Mouse (Mus musculus): Measurements from ENCODE around the gene Tm4sf20. TPM values are rescaled to one million over a fixed set of nuclear protein-coding genes. Genes with fewer than 3 reads are reported as not detected.
A peak's percentile ranks its signal among the peaks of the same experiment; 100 is the strongest.

The Tm4sf20 gene
- polyA plus RNA-seq, 1 experiment = not detected

- TF ChIP-seq CTCF (IDR thresholded peaks at IDR 0.05; ENCODE audit: borderline replicate concordance, insufficient read depth, low read length) = no peak
- TF ChIP-seq POLR2A (IDR thresholded peaks at IDR 0.05; ENCODE audit: low read depth, low read length) = no peak
- Histone ChIP-seq H3K4me1 (ENCODE audit: control insufficient read depth, insufficient read depth, low read length) (peaks cover 17% of the 10 kb centered on the region), H3K27ac (ENCODE audit: insufficient read depth, low read length) (no peak overlapping the region), H3K4me3 (ENCODE audit: insufficient read depth, low read length) (no peak overlapping the region)
Measured at GRCm38 (mm10) chr1:82798304-82798703, 30.0 kb upstream of the Tm4sf20 start.

- TF ChIP-seq CTCF (IDR thresholded peaks at IDR 0.05; ENCODE audit: borderline replicate concordance, insufficient read depth, low read length) (no peak), POLR2A (IDR thresholded peaks at IDR 0.05; ENCODE audit: low read depth, low read length) (no peak)
- no peak overlapping the region for H3K27ac ChIP-seq (ENCODE audit: insufficient read depth, low read length)
- H3K4me3 ChIP-seq (ENCODE audit: insufficient read depth, low read length) = no peak overlapping the region
- H3K4me1 ChIP-seq (ENCODE audit: control insufficient read depth, insufficient read depth, low read length) = peaks cover 20% of the 10 kb centered on the region
Measured at GRCm38 (mm10) chr1:82797088-82797487, 28.8 kb upstream of the Tm4sf20 start.

GRCm38 (mm10) chr1:82795702-82796443 is 27.6 kb upstream of the Tm4sf20 start:
- H3K4me3 ChIP-seq (ENCODE audit: insufficient read depth, low read length) = no peak overlapping the region
- peaks cover 14% of the 10 kb centered on the region for H3K4me1 ChIP-seq (ENCODE audit: control insufficient read depth, insufficient read depth, low read length)
- H3K27ac ChIP-seq (ENCODE audit: insufficient read depth, low read length) = peak overlapping the region; percentile 5
- TF ChIP-seq POLR2A (IDR thresholded peaks at IDR 0.05; ENCODE audit: low read depth, low read length) = no peak
- TF ChIP-seq CTCF (IDR thresholded peaks at IDR 0.05; ENCODE audit: borderline replicate concordance, insufficient read depth, low read length) = no peak

GRCm38 (mm10) chr1:82795211-82795610 is 26.9 kb upstream of the Tm4sf20 start:
- H3K4me1 ChIP-seq (ENCODE audit: control insufficient read depth, insufficient read depth, low read length) = peaks cover 14% of the 10 kb centered on the region
- H3K27ac ChIP-seq (ENCODE audit: insufficient read depth, low read length) = peak overlapping the region; percentile 5
- TF ChIP-seq CTCF (IDR thresholded peaks at IDR 0.05; ENCODE audit: borderline replicate concordance, insufficient read depth, low read length) (no peak), POLR2A (IDR thresholded peaks at IDR 0.05; ENCODE audit: low read depth, low read length) (no peak)
- no peak overlapping the region for H3K4me3 ChIP-seq (ENCODE audit: insufficient read depth, low read length)

GRCm38 (mm10) chr1:82793986-82794385 is 25.7 kb upstream of the Tm4sf20 start:
- TF ChIP-seq POLR2A (IDR thresholded peaks at IDR 0.05; ENCODE audit: low read depth, low read length) (no peak), CTCF (IDR thresholded peaks at IDR 0.05; ENCODE audit: borderline replicate concordance, insufficient read depth, low read length) (no peak)
- peaks cover 14% of the 10 kb centered on the region for H3K4me1 ChIP-seq (ENCODE audit: control insufficient read depth, insufficient read depth, low read length)
- H3K4me3 ChIP-seq (ENCODE audit: insufficient read depth, low read length) = no peak overlapping the region
- no peak overlapping the region for H3K27ac ChIP-seq (ENCODE audit: insufficient read depth, low read length)

GRCm38 (mm10) chr1:82793110-82793509 is 24.8 kb upstream of the Tm4sf20 start:
- peak overlapping the region; percentile 51; the same call in 1 of the 2 replicates for H3K27ac ChIP-seq (ENCODE audit: insufficient read depth, low read length)
- H3K4me1 ChIP-seq (ENCODE audit: control insufficient read depth, insufficient read depth, low read length) = peaks cover 14% of the 10 kb centered on the region
- TF ChIP-seq POLR2A (IDR thresholded peaks at IDR 0.05; ENCODE audit: low read depth, low read length) (no peak), CTCF (IDR thresholded peaks at IDR 0.05; ENCODE audit: borderline replicate concordance, insufficient read depth, low read length) (no peak)
- H3K4me3 ChIP-seq (ENCODE audit: insufficient read depth, low read length) = no peak overlapping the region

GRCm38 (mm10) chr1:82792238-82792637 is 24.0 kb upstream of the Tm4sf20 start:
- Histone ChIP-seq H3K4me3 (ENCODE audit: insufficient read depth, low read length) (no peak overlapping the region), H3K27ac (ENCODE audit: insufficient read depth, low read length) (no peak overlapping the region), H3K4me1 (ENCODE audit: control insufficient read depth, insufficient read depth, low read length) (peaks cover 14% of the 10 kb centered on the region)
- TF ChIP-seq POLR2A (IDR thresholded peaks at IDR 0.05; ENCODE audit: low read depth, low read length) (no peak), CTCF (IDR thresholded peaks at IDR 0.05; ENCODE audit: borderline replicate concordance, insufficient read depth, low read length) (no peak)

GRCm38 (mm10) chr1:82791105-82791504 is 22.8 kb upstream of the Tm4sf20 start:
- H3K4me1 ChIP-seq (ENCODE audit: control insufficient read depth, insufficient read depth, low read length) = peaks cover 11% of the 10 kb centered on the region
- H3K4me3 ChIP-seq (ENCODE audit: insufficient read depth, low read length) = no peak overlapping the region
- H3K27ac ChIP-seq (ENCODE audit: insufficient read depth, low read length) = no peak overlapping the region
- TF ChIP-seq POLR2A (IDR thresholded peaks at IDR 0.05; ENCODE audit: low read depth, low read length) (no peak), CTCF (IDR thresholded peaks at IDR 0.05; ENCODE audit: borderline replicate concordance, insufficient read depth, low read length) (no peak)

- H3K4me3 ChIP-seq (ENCODE audit: insufficient read depth, low read length) = no peak overlapping the region
- no peak for TF ChIP-seq POLR2A (IDR thresholded peaks at IDR 0.05; ENCODE audit: low read depth, low read length)
- no peak for TF ChIP-seq CTCF (IDR thresholded peaks at IDR 0.05; ENCODE audit: borderline replicate concordance, insufficient read depth, low read length)
- H3K27ac ChIP-seq (ENCODE audit: insufficient read depth, low read length) = peak overlapping the region; percentile 12; the same call in 1 of the 2 replicates
- H3K4me1 ChIP-seq (ENCODE audit: control insufficient read depth, insufficient read depth, low read length) = 0 out of 2 replicates have a peak, but pooled peaks cover 3% of the 10 kb centered on the region
Measured at GRCm38 (mm10) chr1:82788070-82788469, 19.8 kb upstream of the Tm4sf20 start.

- Histone ChIP-seq H3K4me3 (ENCODE audit: insufficient read depth, low read length) (no peak overlapping the region), H3K4me1 (ENCODE audit: control insufficient read depth, insufficient read depth, low read length) (no peaks in the 10 kb centered on the region), H3K27ac (ENCODE audit: insufficient read depth, low read length) (peak overlapping the region; percentile 12; the same call in 1 of the 2 replicates)
- TF ChIP-seq CTCF (IDR thresholded peaks at IDR 0.05; ENCODE audit: borderline replicate concordance, insufficient read depth, low read length) = peak; percentile 43; the same call in 1 of the 2 replicates
- TF ChIP-seq POLR2A (IDR thresholded peaks at IDR 0.05; ENCODE audit: low read depth, low read length) = no peak
Measured at GRCm38 (mm10) chr1:82787414-82787813, 19.2 kb upstream of the Tm4sf20 start.
